Mouse (Mus musculus): ENCODE results near the gene Odf2. TPM values are rescaled to one million over a fixed set of nuclear protein-coding genes. Genes with fewer than 3 reads are reported as not detected.

Gene Odf2
- polyA plus RNA-seq, 1 experiment from 2014 or later: 81.7 TPM

- Histone ChIP-seq H3K9me3 (ENCODE audit: control insufficient read depth, low read length) (no peaks in the 10 kb centered on the region), H3K4me1 (replicated peaks; ENCODE audit: control insufficient read depth, insufficient read depth, low read length) (peaks cover 12% of the 10 kb centered on the region; the same call in 1 of the 2 replicates), H3K4me3 (ENCODE audit: low read depth, low read length) (no peak overlapping the region), H3K27me3 (replicated peaks; ENCODE audit: control insufficient read depth, insufficient read depth, low read length) (peaks cover 37% of the 10 kb centered on the region), H3K4me2 (no peak overlapping the region), H3K36me3 (ENCODE audit: control insufficient read depth, insufficient read depth, low read length) (no peaks in the 10 kb centered on the region), H3K27ac (ENCODE audit: low read depth, low read length) (no peak overlapping the region), H3K9ac (ENCODE audit: low read depth, low read length) (no peak overlapping the region)
- DNase-seq (ENCODE audit: low spot score) (no peak), ATAC-seq (replicated peaks; ENCODE audit: low FRiP score) (no peak)
- WGBS: 69% methylated on average over 5 of the region's 5 CpGs
Measured at GRCm38 (mm10) chr2:29967768-29968167, 78.7 kb downstream of the Odf2 start.

GRCm38 (mm10) chr2:29968638-29969037 lies 79.6 kb downstream of the Odf2 start:
- Histone ChIP-seq H3K4me3 (ENCODE audit: low read depth, low read length) (no peak overlapping the region), H3K9me3 (ENCODE audit: control insufficient read depth, low read length) (no peaks in the 10 kb centered on the region), H3K9ac (ENCODE audit: low read depth, low read length) (no peak overlapping the region), H3K4me1 (replicated peaks; ENCODE audit: control insufficient read depth, insufficient read depth, low read length) (peaks cover 12% of the 10 kb centered on the region), H3K27ac (ENCODE audit: low read depth, low read length) (no peak overlapping the region), H3K27me3 (replicated peaks; ENCODE audit: control insufficient read depth, insufficient read depth, low read length) (peaks cover 37% of the 10 kb centered on the region), H3K4me2 (no peak overlapping the region), H3K36me3 (ENCODE audit: control insufficient read depth, insufficient read depth, low read length) (no peaks in the 10 kb centered on the region)
- DNase-seq (ENCODE audit: low spot score) (no peak), ATAC-seq (replicated peaks; ENCODE audit: low FRiP score) (no peak)
- 67% methylated on average over 5 of the region's 5 CpGs for WGBS

GRCm38 (mm10) chr2:29971838-29972635 lies 83.0 kb downstream of the Odf2 start:
- 67% methylated on average over 9 of the region's 9 CpGs for WGBS

GRCm38 (mm10) chr2:29973525-29973924 lies 84.5 kb downstream of the Odf2 start:
- no peak overlapping the region for H3K4me3 ChIP-seq (ENCODE audit: low read depth, low read length)
- peaks cover 7% of the 10 kb centered on the region for H3K4me1 ChIP-seq (replicated peaks; ENCODE audit: control insufficient read depth, insufficient read depth, low read length)
- no peaks in the 10 kb centered on the region for H3K9me3 ChIP-seq (ENCODE audit: control insufficient read depth, low read length)
- H3K36me3 ChIP-seq (ENCODE audit: control insufficient read depth, insufficient read depth, low read length): no peaks in the 10 kb centered on the region; the same call in 1 of the 2 replicates
- no peak for DNase-seq (ENCODE audit: low spot score)
- ATAC-seq (replicated peaks; ENCODE audit: low FRiP score): no peak
- no peak overlapping the region for H3K27ac ChIP-seq (ENCODE audit: low read depth, low read length)
- H3K4me2 ChIP-seq: no peak overlapping the region
- no peak overlapping the region for H3K9ac ChIP-seq (ENCODE audit: low read depth, low read length)
- 32% methylated on average over 2 of the region's 2 CpGs for WGBS
- peaks cover 3% of the 10 kb centered on the region; the same call in 1 of the 2 replicates for H3K27me3 ChIP-seq (replicated peaks; ENCODE audit: control insufficient read depth, insufficient read depth, low read length)

More at GRCm38 (mm10) chr2:29971838-29972635, 83.0 kb downstream of the Odf2 start:
- ATAC-seq (replicated peaks; ENCODE audit: low FRiP score) (peak; percentile 75), DNase-seq (ENCODE audit: low spot score) (no peak)
- Histone ChIP-seq H3K4me1 (replicated peaks; ENCODE audit: control insufficient read depth, insufficient read depth, low read length) (peaks cover 7% of the 10 kb centered on the region), H3K9me3 (ENCODE audit: control insufficient read depth, low read length) (no peaks in the 10 kb centered on the region), H3K4me2 (no peak overlapping the region), H3K27ac (ENCODE audit: low read depth, low read length) (no peak overlapping the region), H3K9ac (ENCODE audit: low read depth, low read length) (no peak overlapping the region), H3K27me3 (replicated peaks; ENCODE audit: control insufficient read depth, insufficient read depth, low read length) (peaks cover 9% of the 10 kb centered on the region), H3K36me3 (ENCODE audit: control insufficient read depth, insufficient read depth, low read length) (no peaks in the 10 kb centered on the region; the same call in 1 of the 2 replicates), H3K4me3 (ENCODE audit: low read depth, low read length) (no peak overlapping the region)

GRCm38 (mm10) chr2:29977307-29977706 lies 88.3 kb downstream of the Odf2 start:
- no peaks in the 10 kb centered on the region for H3K27me3 ChIP-seq (replicated peaks; ENCODE audit: control insufficient read depth, insufficient read depth, low read length)
- no peak overlapping the region for H3K9ac ChIP-seq (ENCODE audit: low read depth, low read length)
- H3K4me2 ChIP-seq: no peak overlapping the region
- peaks cover 3% of the 10 kb centered on the region for H3K4me1 ChIP-seq (replicated peaks; ENCODE audit: control insufficient read depth, insufficient read depth, low read length)
- no peak overlapping the region for H3K4me3 ChIP-seq (ENCODE audit: low read depth, low read length)
- no peak overlapping the region for H3K27ac ChIP-seq (ENCODE audit: low read depth, low read length)
- no peaks in the 10 kb centered on the region for H3K9me3 ChIP-seq (ENCODE audit: control insufficient read depth, low read length)
- ATAC-seq (replicated peaks; ENCODE audit: low FRiP score): no peak
- peaks cover 4% of the 10 kb centered on the region for H3K36me3 ChIP-seq (ENCODE audit: control insufficient read depth, insufficient read depth, low read length)
- no peak for DNase-seq (ENCODE audit: low spot score)

GRCm38 (mm10) chr2:29980661-29981060 lies 91.6 kb downstream of the Odf2 start:
- H3K36me3 ChIP-seq (ENCODE audit: control insufficient read depth, insufficient read depth, low read length): peaks cover 16% of the 10 kb centered on the region
- WGBS: 89% methylated on average over 1 of the region's 1 CpGs
- H3K4me1 ChIP-seq (replicated peaks; ENCODE audit: control insufficient read depth, insufficient read depth, low read length): no peaks in the 10 kb centered on the region
- DNase-seq (ENCODE audit: low spot score) (no peak), ATAC-seq (replicated peaks; ENCODE audit: low FRiP score) (no peak)
- H3K4me3 ChIP-seq (ENCODE audit: low read depth, low read length): no peak overlapping the region
- H3K9me3 ChIP-seq (ENCODE audit: control insufficient read depth, low read length): no peaks in the 10 kb centered on the region
- no peaks in the 10 kb centered on the region for H3K27me3 ChIP-seq (replicated peaks; ENCODE audit: control insufficient read depth, insufficient read depth, low read length)
- no peak overlapping the region for H3K27ac ChIP-seq (ENCODE audit: low read depth, low read length)
- no peak overlapping the region for H3K4me2 ChIP-seq
- H3K9ac ChIP-seq (ENCODE audit: low read depth, low read length): no peak overlapping the region

Small RNA genes within 50 kb of the gene (microRNA-seq; reads per million reads assigned to microRNA genes)
- gene Mir219a-2 (ENCODE audit: borderline number of aligned reads) (not detected), gene Mir219b (ENCODE audit: borderline number of aligned reads) (not detected)

Other genes starting within 250 kb of the Odf2 start
- gene Gm13420, start 137.5 kb upstream of the Odf2 start, polyA plus RNA-seq (2014; fragmentation: Nextera tagmentation; extraction: Ambion mirVana): 0.77 and 0.88 TPM in 2 replicates
- gene Gm13547, start 129.9 kb upstream of the Odf2 start, polyA plus RNA-seq (2014; fragmentation: Nextera tagmentation; extraction: Ambion mirVana): 1.1 TPM in 1 of 2 replicates, not detected in the other
- 36.1 and 38.8 TPM in 2 replicates for gene Coq4, start 101.7 kb upstream of the Odf2 start, polyA plus RNA-seq (2014; fragmentation: Nextera tagmentation; extraction: Ambion mirVana)
- gene Trub2, start 100.7 kb upstream of the Odf2 start, polyA plus RNA-seq (2014; fragmentation: Nextera tagmentation; extraction: Ambion mirVana): 27.7 and 29.0 TPM in 2 replicates
- gene Slc27a4, start 86.6 kb upstream of the Odf2 start, polyA plus RNA-seq (2014; fragmentation: Nextera tagmentation; extraction: Ambion mirVana): 5.2 and 5.3 TPM in 2 replicates
- 21.1 TPM in 2 replicates for gene Urm1, start 69.1 kb upstream of the Odf2 start, polyA plus RNA-seq (2014; fragmentation: Nextera tagmentation; extraction: Ambion mirVana)
- gene Cercam, start 20.1 kb upstream of the Odf2 start, polyA plus RNA-seq (2014; fragmentation: Nextera tagmentation; extraction: Ambion mirVana): 49.0 and 54.3 TPM in 2 replicates
- gene Gle1, start 46.2 kb downstream of the Odf2 start, polyA plus RNA-seq (2014; fragmentation: Nextera tagmentation; extraction: Ambion mirVana): 58.0 and 62.8 TPM in 2 replicates
- gene Sptan1, start 76.3 kb downstream of the Odf2 start, polyA plus RNA-seq (2014; fragmentation: Nextera tagmentation; extraction: Ambion mirVana): 40.4 and 50.2 TPM in 2 replicates
- gene Wdr34, start 159.7 kb downstream of the Odf2 start, polyA plus RNA-seq (2014; fragmentation: Nextera tagmentation; extraction: Ambion mirVana): 22.1 and 25.1 TPM in 2 replicates
- 641 and 659 TPM in 2 replicates for gene Set, start 168.2 kb downstream of the Odf2 start, polyA plus RNA-seq (2014; fragmentation: Nextera tagmentation; extraction: Ambion mirVana)
- 9.6 and 10.2 TPM in 2 replicates for gene Pkn3, start 188.5 kb downstream of the Odf2 start, polyA plus RNA-seq (2014; fragmentation: Nextera tagmentation; extraction: Ambion mirVana)
- gene Zdhhc12, start 204.4 kb downstream of the Odf2 start, polyA plus RNA-seq (2014; fragmentation: Nextera tagmentation; extraction: Ambion mirVana): 51.9 and 53.7 TPM in 2 replicates
- 4.7 and 6.2 TPM in 2 replicates for gene Zer1, start 235.4 kb downstream of the Odf2 start, polyA plus RNA-seq (2014; fragmentation: Nextera tagmentation; extraction: Ambion mirVana)
- gene Tbc1d13, start 244.5 kb downstream of the Odf2 start, polyA plus RNA-seq (2014; fragmentation: Nextera tagmentation; extraction: Ambion mirVana): 6.9 and 9.2 TPM in 2 replicates

Data from liver, embryonic 11.5 days (tissue).